Mouse (Mus musculus) cerebellum, adult 11 months (tissue): Measurements from ENCODE around the gene Syn1.
A peak's percentile ranks its signal among the peaks of the same experiment; 100 is the strongest.

Source experiments
- DNase-seq: peaks from one replicate; pipeline ENCODE4 v3.0.0; 2022

Syn1 gene

DNA sequence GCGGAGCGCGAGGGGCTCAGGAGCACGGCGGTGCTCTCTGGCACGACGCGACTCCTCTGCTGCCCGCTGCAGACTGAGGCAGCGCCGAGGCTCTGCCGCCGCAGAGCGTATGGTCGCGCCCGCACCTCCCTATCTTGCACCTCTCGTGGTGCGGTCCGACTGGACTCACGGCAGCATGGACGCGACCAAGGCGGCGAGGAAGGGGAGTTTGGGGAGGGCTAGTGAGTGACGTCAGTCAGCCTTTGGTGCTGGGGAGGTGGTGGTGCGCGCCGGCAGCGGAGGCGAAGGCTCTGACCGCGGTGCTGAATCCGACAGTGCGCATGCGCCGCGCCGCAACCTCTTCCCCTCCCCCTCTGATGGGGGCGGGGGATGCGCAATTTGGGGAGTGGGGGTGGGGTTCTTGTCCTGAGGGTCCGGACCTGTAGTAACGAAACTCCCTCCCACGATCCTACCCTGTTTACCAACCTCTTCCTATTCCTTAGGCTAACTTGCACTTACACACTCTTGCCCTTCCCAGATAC is at the start of gene Syn1:
Gene Syn1 (minus strand): TSS at position 161 of the 521 bp plus-strand sequence.
- peak; percentile 88 for DNase-seq

DNA sequence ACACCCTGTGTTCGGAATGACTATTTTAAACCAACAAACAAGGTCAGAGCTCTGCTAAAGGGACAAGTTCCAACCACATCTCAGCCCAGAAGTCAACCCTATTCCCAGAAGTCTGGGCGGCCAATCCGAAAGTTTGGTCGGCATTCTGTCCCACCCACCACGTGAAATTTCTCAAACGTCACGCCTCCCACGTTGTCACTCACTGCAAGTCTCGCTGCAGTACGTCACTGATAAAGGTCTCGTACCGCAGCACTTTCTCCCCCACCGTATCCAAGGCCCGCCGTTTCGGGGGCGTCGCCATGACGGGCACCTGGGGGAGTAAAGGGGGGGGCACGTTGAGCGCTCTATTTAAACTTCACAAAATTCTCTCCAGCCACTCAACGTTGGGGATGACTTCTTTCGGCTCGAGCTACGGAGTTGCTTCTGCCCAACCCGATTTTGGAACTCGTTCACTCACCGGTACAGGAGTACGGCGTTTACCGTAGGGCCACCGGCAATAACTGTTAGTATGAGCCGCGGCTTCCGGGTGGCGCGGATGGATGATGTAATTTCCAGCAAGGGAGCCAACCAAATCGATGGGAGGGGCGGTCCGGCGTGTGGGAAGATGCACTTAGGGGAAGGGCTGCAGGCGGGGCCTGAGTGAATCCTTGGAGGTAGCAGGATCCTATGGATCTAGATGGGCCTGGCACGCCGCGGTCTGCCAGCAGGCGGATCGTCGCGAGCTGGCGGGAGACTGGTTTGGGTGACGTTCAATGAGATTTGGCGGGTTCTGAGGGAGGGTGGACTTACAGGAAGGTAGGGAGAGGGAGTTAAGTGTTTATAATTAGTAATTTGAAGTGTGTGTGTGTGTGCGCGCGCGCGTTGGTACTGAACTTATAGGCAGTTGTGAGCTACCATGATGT is 40.9 kb upstream of the Syn1 start, which contains the start of gene Uxt:
Gene Uxt (minus strand): TSS at position 541 of the 902 bp plus-strand sequence.
- DNase-seq: peak; percentile 84

DNA sequence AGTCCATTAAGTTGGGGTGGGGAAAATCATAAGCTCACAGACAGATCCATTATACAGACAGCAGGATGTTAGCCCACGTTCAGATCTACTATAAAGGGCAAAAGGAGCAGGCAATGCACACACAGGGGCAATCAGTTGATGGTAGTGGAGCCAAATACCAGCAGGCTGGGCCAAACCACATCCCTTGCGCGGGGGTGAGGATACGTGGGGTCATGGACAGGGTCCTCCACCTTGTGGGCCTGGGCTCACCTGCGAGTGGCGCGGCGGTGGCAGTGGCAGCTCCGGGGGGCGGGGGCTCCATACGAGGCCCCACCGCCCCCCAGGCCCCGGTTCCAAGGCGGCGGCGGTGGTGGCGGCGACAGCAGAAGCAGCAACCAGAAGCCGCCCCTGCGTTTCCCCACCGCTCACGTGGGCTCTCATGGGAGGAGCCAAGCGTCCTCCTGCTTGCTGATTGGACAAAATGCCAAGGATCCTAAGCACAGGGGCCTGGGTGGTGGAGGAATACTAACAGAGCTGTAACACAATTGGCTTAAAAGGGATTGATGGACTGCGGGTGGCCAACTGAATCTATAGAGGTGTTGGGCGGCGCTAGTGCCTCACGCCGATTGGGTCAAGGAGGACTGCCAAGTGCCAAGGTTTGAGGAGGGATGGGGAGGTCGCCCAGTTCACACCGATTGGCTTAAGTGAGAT is 29.5 kb upstream of the Syn1 start, which contains the start of gene Elk1:
Gene Elk1 (minus strand): TSS at position 418 of the 690 bp plus-strand sequence.
- peak; percentile 80 for DNase-seq

DNA sequence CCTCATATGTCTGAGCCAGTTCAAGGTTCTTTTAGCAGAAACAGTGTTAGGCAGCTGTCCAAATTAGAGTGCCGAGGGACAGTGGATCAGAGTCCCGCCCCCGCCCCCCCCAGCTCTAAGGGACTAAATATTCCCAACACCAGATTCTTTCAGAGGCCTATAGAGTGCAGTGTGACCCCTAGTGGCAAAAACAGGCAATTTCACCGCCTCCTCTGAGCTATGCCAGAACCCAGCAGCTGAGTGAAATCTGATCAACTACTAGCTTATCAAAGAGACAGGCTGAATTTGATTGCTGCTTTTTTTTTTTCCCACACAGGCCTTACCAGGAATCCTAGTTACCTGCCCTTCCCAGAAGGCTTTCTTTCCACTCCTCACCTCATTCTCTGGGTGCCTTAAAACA is 25.3 kb upstream of the Syn1 start:
- DNase-seq: peak; percentile 42

DNA sequence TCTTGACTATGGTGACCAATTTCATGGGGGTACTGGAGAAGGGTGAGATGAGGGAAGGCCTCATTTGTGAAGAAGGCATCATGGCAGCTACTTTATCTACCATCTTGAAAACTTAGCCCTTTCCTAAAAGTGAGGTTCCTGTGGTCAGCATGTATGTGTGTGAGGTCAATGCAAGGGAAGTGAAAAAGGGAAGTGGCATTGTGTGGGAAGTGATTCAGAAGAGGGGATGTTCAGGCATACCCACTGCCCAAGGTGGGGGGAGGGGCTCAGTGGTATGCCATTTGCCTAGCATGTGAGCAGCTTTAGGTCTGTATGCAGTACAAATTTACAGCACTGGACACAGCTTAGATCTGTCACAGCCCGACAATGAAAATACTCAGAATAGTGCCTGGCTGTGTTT is 11.2 kb upstream of the Syn1 start:
- no peak for DNase-seq

DNA sequence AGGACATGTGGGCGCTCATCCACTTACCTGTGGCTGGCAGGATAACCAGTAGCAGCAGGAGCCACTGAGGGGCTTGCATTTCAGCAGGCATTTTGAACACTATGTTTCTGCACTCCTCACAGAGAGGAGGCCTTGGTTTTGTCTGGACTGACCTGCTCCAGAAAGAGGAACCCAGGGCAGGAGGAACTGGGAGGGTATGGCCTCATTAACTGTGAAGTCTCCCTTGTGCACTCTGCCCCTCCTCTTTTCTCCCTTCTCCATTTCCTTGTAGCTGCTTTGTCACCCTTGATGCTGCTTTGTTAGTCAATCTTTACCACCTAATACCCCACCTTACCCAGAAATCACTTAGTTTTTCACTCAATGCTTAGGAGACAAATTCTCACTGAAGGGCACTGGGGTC is 10.6 kb upstream of the Syn1 start, which contains the start of gene Cfp:
Gene Cfp (minus strand): TSS at position 192 of the 400 bp plus-strand sequence.
- DNase-seq: no peak

DNA sequence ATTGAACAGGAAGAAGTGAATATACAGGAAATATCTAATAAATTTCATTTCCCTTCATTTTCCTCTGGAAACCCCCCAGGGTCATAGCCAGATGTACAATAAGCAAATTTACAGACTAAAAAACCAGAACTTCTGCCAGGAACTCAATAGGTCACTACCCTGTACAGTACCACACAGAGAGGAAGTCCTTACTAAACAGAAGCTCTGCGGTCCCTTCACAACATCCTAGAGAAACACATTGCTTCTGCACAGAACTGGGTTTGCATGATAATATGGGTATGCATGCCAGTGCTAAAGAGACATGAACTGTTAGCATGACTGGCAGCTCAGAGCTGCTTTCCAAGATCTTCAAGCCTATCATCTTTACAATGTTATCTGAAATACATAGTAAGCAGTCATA is 9.1 kb upstream of the Syn1 start:
- no peak for DNase-seq

DNA sequence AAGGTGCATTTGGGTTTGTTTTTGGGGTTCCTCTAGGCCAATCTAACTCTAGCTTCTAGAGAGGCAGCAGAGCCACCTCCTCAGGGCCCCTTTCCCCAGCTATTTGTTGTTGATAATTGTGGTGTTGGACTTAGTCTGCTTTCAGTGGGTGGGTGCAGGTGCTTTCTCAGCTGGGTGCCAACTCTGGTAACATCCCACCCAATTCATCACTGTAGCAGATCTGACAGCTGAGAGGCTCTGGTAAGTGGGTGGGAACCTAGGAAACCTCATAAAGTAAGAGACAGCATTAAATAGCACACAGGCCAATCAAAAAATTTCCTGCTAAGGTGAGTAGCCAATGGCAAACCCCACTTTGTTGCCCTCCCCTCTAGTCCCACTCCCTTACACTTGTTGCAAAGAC is 4.2 kb upstream of the Syn1 start:
- DNase-seq: no peak

DNA sequence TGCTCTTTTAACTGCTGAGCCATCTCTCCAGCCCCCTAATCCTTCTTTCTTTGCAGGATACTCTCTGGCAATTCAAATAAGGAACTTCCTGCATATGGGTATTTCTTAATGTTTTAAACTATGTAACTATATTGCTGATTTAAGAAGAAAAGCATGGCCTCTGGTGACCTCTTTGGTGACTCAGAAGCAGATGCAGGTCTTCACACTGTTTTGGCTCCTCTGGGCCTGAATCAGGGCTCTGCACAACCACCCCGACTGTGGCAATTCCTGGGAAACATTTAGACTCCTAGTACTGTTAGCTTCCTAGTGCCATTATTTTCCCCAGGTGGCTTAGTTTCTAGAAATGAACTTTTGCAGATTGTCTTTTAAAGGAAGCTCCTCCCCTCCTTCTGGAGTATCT is 2.7 kb upstream of the Syn1 start:
- DNase-seq: no peak

DNA sequence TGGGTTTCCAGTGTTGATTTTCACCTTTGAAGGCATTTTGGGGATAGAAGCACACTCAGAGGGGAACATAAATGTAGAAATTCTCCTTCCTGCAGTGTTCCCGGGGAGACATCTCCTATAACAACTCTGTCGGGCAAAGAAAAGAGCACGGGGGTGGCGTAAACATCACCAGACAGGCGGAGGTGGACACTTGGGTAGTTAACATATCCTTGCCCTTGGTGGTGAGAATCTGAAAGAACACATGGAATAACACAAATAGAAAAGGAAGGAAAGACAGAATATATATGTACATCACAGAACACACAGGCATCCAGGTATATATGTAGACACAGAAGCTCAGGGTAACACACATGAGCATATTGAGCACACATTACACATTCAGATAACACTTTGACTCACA is 562 bp upstream of the Syn1 start:
- no peak for DNase-seq

DNA sequence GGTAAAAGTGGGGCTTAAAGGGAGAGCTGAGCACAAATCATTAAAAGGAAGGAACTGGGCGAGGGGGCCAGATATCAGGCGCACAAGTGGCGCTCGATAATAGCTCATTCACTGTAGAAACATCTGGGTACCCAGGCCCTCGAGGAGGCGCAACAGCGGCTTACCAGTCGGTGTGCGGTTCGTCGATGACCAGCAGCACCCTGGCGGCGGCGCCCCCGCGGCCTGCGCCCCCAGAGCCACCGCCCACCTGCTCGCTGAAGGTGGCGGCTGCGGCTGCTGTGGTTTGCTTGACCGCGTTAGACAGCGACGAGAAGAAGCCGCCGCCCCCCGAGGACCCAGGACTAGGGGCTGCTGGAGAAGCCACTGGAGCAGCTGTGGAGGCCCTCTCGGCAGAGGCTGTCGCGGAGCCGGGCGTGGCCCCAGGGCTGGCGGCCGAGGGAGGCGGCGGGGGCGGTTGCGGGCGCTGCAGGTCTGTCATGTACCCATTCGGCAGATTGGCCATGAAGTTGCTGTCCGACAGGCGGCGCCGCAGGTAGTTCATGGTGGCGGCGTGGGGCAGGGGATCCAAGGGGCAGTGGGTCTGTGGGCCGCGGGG is 458 bp downstream of the Syn1 start:
- DNase-seq: no peak

DNA sequence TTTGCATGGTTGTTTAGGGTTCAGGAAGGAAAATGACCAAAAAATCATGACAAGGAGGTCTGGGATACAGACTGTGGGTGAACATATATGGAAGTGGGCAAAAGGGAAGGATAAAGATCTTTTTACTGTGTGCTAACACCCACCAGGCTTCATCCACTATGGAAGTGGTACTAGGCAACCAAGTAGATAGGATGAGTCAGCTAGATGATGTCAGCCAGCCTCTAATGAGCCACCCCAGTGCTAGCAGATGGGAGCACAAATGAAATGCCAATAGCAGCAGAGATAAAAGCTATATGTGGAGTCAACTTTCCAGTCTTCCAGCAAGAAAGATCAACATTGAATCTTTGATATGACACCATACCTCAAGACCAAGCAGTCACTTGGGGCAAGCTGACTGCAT is 5.7 kb downstream of the Syn1 start:
- no peak for DNase-seq

DNA sequence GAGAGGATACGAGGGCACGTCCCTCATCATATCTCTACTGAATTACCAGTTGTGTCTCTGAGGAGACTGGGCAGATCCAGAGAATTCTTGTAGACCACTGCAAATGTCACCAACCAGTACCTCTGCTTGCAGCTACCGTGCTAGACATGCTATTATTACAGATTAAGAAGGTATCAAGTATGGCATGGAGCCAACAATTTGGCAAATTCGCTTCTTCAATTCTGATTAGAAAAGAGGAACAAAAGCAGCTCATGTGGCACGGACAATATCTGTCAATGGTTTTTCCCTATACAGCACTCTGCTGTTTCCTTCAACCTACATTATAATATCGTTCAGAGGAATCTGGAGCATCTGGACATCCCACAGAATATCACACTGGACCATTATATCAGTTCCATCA is 7.1 kb downstream of the Syn1 start:
- DNase-seq: no peak

DNA sequence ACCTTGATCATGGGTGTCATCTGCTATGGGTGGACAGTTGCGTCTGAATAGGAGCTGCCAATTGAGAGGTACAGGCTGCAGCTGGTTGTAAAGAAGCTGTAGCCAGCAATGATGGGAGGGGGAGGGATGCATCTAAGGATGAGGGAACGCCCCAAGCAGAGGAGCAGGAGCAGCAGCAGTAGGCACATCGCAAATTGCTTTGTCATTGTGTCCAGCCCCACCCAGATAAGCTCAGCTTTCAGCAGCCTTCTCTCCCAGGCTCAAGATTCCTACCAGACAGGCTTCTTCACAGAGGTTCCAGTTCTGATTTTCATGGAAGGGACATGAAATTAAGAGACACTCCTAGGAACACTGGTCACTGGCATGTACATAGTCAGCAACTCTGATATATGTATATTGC is 10.7 kb downstream of the Syn1 start:
- no peak for DNase-seq

DNA sequence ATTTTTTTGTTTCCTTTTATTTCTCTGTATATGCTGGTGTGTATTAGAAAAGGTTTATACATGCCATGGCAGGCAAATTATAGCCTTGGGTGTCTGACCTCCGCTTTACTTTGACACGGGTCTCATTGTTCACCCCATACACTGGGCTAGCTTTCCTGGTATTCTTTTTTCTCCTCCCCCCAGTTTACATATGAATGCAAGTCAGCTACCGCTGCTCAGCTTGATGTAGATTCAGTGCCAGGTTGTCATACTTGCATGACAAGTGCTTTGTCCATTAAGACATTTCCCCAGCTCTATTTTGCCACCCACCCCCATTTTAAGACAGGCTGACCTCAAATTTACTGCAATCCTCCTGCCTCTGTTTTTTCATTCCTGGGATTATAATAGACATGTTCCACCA is 45.6 kb downstream of the Syn1 start:
- DNase-seq: no peak

DNA sequence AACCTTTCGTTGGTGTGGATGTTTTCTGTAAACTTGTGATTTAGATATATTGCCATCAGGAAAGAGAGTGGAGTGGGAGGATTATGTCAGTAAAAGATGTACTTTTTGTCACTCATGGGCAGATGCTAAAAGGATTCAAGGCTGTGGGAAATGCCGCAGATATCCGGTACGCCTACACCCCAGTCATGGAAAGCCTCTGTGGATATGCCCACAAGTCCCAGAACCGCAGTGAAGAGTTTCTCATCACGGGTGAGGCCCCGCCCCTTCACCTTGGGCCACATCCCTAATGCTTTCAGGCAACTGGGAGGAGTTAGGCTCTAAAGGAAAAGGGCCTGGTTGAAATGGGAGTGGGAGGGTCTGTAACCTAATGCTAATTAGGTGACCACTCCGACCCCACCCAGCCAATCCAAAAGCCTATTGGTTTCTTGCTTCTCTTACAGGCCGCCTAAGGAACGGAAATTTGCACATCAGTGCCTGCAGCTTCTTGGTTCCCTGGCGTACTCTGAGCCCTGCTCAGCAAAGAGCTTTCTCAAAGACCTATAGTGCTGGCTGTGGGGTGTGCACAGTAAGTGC is 47.8 kb downstream of the Syn1 start:
- no peak for DNase-seq

DNA sequence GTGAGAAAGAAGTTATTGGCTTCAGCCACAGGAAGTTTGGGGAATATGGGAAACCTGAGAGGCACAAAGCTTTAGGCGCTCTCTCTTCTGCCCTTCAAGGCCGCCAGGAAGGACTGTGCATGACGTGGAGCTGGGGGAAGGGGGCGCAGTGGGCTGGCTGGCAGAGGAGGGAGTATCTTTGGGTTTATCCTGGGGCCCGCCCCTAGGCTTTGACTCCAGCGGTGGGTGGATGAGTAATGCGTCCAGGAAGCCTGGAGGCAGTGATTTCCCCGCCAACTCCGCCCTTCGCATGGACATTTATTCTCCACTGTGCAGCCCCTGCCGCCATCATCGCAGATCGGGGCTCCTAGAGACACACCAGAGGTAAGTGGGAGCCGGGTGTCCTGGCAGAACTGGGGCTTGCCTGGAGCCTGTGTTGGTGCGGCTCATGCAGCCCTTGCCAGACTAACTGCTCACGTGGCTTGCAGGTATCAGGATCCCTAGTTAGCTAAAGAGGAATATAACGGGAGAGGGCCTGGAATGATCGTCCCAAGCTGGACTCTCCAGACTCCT is 50.8 kb downstream of the Syn1 start, which contains the start of gene Timp1:
Gene Timp1 (plus strand): TSS at position 205 of the 552 bp plus-strand sequence.
- DNase-seq: no peak

DNA sequence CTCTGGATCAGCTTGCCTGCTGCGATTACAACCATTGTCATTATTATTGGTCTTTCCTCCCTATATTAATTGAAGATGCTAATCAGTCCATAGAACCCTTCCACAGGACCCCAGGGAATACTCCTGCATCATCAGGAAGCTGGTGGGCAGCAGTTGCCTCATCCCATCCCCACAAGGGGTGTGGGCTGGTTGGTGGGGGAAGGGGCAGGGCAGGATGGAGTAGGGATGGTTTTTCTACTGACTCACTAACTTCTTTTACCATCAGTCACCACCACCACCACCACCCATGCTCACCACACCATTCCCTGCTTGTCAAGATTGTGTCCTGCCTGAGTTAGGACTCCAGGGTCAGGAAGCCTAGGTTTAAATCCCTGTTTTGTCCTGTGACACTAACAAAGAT is 51.6 kb downstream of the Syn1 start:
- DNase-seq: no peak

DNA sequence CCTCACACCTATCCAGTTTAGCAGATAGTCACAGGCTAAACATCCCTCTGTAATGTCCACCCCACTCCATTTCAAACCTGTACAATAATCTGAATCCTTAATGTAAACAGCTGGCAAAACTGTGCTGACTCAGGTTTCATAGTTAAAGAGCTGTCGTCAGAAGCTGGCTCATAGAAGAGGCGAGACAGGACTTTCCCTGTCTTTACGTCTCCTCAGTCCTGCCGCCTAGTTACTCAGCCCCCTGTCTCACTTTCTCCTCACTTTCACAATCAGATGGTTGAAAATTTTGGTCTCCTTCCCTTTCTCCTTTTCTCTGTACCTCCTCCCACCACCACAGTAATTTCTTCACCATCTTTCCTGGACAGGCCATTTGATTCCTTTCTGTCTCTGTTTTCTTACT is 52.7 kb downstream of the Syn1 start:
- DNase-seq: no peak

DNA sequence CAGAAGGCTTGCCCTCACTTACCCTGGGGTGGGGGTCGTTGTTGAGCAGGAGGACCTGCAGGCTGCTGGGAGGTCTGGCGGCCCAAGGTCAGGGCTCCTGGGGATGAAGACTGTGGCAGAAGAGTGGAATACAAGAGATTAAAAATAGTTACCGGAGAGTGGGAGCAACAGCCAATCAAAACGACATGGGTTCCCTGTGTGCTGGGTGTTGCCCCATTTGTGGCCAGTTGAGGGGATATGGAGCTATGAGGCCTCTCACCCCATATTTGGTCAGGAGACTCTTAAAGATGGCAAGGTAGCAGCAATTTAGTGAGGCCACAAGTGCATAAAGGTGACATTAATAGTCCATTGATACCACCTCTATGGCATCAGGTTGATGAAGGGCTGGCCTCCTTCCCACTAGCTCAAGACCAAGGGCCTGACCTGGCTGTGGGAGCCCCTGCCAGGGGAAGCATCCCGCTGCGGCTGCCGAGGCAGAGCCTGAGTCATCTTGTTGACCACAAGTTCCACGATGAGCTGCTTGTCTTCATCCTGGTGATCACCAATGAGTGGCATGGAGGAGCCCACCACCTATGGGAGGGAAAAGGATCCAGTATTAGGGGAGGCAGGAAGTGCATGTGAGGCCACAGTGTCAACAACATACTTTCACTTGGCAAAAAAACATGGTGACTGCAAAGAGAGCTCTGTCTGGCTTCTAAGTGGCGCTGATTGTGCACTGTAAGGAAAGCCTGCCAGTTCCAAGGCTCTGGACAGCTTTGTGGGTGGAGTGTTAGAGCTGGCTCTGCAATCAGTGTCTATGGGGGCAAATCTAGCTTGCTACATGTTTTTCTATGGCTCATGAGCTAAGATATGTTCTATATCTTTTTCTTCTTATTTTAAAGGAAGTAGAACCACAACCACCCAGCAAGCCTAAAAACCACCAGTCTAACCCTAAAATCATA is 57.4 kb downstream of the Syn1 start:
- DNase-seq: no peak
